Mouse (Mus musculus) liver, adult 2 months (tissue): ENCODE data around the gene Tmem37. TPM values are rescaled to one million over a fixed set of nuclear protein-coding genes. Genes with fewer than 3 reads are reported as not detected.
A peak's percentile ranks its signal among the peaks of the same experiment; 100 is the strongest.
"Not testable (repeated sequence)": the region's sequence is repeated elsewhere in the genome, so short reads cannot be mapped to it uniquely, and the experiment has no call there.

Experiments
- DNase-seq: peaks from one replicate; pipeline ENCODE4 v3.0.0-alpha.2; 2011; ENCODE audit warnings: low read depth, low spot score; ENCODE audit errors: extremely low read depth
- H3K27ac ChIP-seq: fragments of 200-500 bp; replicated peaks from 2 replicates; pipeline ENCODE4 v1.5.1; 2012; ENCODE audit warnings: low read depth, mild to moderate bottlenecking, control low read depth, inconsistent platforms, low read length; ENCODE audit not compliant: insufficient read depth
- H3K27me3 ChIP-seq: fragments of 200-500 bp; 2 replicates; pipeline ENCODE4 v1.6.1; 2012; ENCODE audit warnings: mild to moderate bottlenecking, moderate library complexity, low read length, inconsistent platforms; ENCODE audit not compliant: control insufficient read depth, insufficient read depth
- H3K36me3 ChIP-seq: fragments of 200-500 bp; 2 replicates; pipeline ENCODE4 v1.6.1; 2012; ENCODE audit warnings: low read length, inconsistent platforms; ENCODE audit not compliant: control insufficient read depth, insufficient read depth
- H3K4me1 ChIP-seq: fragments of 200-500 bp; 2 replicates; pipeline ENCODE4 v1.6.1; 2011; ENCODE audit warnings: low read length; ENCODE audit not compliant: control insufficient read depth, insufficient read depth
- H3K4me3 ChIP-seq: fragments of 200-500 bp; 2 replicates; pipeline ENCODE4 v1.5.1; 2011; ENCODE audit warnings: low read depth, mild to moderate bottlenecking, control low read depth, low read length, moderate library complexity; ENCODE audit not compliant: insufficient read depth
- H3K79me2 ChIP-seq: fragments of 200-500 bp; 2 replicates; pipeline ENCODE4 v1.6.1; 2012; ENCODE audit warnings: inconsistent platforms, mild to moderate bottlenecking, low read length, moderate library complexity; ENCODE audit not compliant: control insufficient read depth, insufficient read depth
- H3K9ac ChIP-seq: fragments of 200-500 bp; 2 replicates; pipeline ENCODE4 v1.6.1; 2012; ENCODE audit warnings: low read depth, mild to moderate bottlenecking, control low read depth, inconsistent platforms, low read length
- CTCF ChIP-seq: fragments of 200-500 bp; IDR thresholded peaks from 2 replicates; pipeline ENCODE4 v1.5.1; 2011; ENCODE audit warnings: low read depth, low read length, control low read depth
- POLR2A ChIP-seq: fragments of 200-500 bp; IDR thresholded peaks from 2 replicates; pipeline ENCODE4 v1.6.1; 2011; ENCODE audit warnings: low read length, control low read depth; ENCODE audit not compliant: insufficient read depth; ENCODE audit errors: extremely low read depth
- WGBS: fragments of 180-500 bp; shearing (Covaris S2); methylation state at CpG from one replicate; pipeline ENCODE4 v1.1.7; 2018; 5-methylcytosine and 5-hydroxymethylcytosine counted together
- polyA plus RNA-seq: library from polyadenylated mRNA; depleted of rRNA; stranded (reverse); fragments of >200 nt; gene quantifications from 2 replicates; pipeline ENCODE4 v1.2.3, GENCODE M21; 2012
- total RNA-seq: library from RNA; depleted of rRNA; stranded (reverse); fragments of >200 nt; gene quantifications from 2 replicates; pipeline ENCODE4 v1.2.3, GENCODE M21; 2014

The Tmem37 gene
- total and polyA plus RNA-seq, 2 experiments: 64.9 to 172 TPM

- Histone ChIP-seq H3K4me3 (no peak overlapping the region), H3K27me3 (no peaks in the 10 kb centered on the region), H3K36me3 (no peaks in the 10 kb centered on the region), H3K4me1 (peaks cover 12% of the 10 kb centered on the region), H3K79me2 (no peaks in the 10 kb centered on the region), H3K27ac (no peak overlapping the region), H3K9ac (no peak overlapping the region)
- 77% methylated on average over 3 of the region's 3 CpGs for WGBS
- no peak for DNase-seq
- TF ChIP-seq CTCF: no peak
- TF ChIP-seq POLR2A: no peak
Observed at GRCm38 (mm10) chr1:120094920-120095319, 21.0 kb upstream of the Tmem37 start.

GRCm38 (mm10) chr1:120093482-120094134, 19.7 kb upstream of the Tmem37 start:
- 41% methylated on average over 12 of the region's 14 CpGs for WGBS
- H3K9ac ChIP-seq: not testable (repeated sequence)
- DNase-seq: peak; percentile 72

GRCm38 (mm10) chr1:120090880-120091570, 17.2 kb upstream of the Tmem37 start:
- Histone ChIP-seq H3K4me1 (0 out of 2 replicates have a peak, but pooled peaks cover 1% of the 10 kb centered on the region), H3K79me2 (no peaks in the 10 kb centered on the region), H3K27ac (no peak overlapping the region), H3K27me3 (no peaks in the 10 kb centered on the region), H3K4me3 (no peak overlapping the region), H3K36me3 (no peaks in the 10 kb centered on the region), H3K9ac (no peak overlapping the region)
- 79% methylated on average over 8 of the region's 8 CpGs for WGBS
- no peak for DNase-seq
- no peak for TF ChIP-seq POLR2A
- TF ChIP-seq CTCF: no peak

More at GRCm38 (mm10) chr1:120093482-120094134, 19.7 kb upstream of the Tmem37 start:
- not testable (repeated sequence) for H3K79me2 ChIP-seq, H3K4me3 ChIP-seq, H3K27ac ChIP-seq, H3K27me3 ChIP-seq, H3K4me1 ChIP-seq, H3K36me3 ChIP-seq
- TF ChIP-seq CTCF: peak; percentile 99

- no peaks in the 10 kb centered on the region for H3K79me2 ChIP-seq
- no peaks in the 10 kb centered on the region for H3K27me3 ChIP-seq
- DNase-seq: no peak
- H3K4me3 ChIP-seq: no peak overlapping the region
- 0 out of 2 replicates have a peak, but pooled peaks cover 1% of the 10 kb centered on the region for H3K4me1 ChIP-seq
- WGBS: 86% methylated on average over 5 of the region's 5 CpGs
- H3K36me3 ChIP-seq: no peaks in the 10 kb centered on the region
- H3K27ac ChIP-seq: no peak overlapping the region
- no peak overlapping the region for H3K9ac ChIP-seq
- no peak for TF ChIP-seq CTCF
- TF ChIP-seq POLR2A: no peak
Observed at GRCm38 (mm10) chr1:120089180-120089579, 15.3 kb upstream of the Tmem37 start.

- no peak overlapping the region for H3K9ac ChIP-seq
- no peak overlapping the region for H3K27ac ChIP-seq
- TF ChIP-seq POLR2A: no peak
- TF ChIP-seq CTCF: no peak
- no peak overlapping the region for H3K4me3 ChIP-seq
- DNase-seq: no peak
- H3K36me3 ChIP-seq: no peaks in the 10 kb centered on the region
- H3K27me3 ChIP-seq: no peaks in the 10 kb centered on the region
- H3K79me2 ChIP-seq: no peaks in the 10 kb centered on the region
- WGBS: 78% methylated on average over 13 of the region's 13 CpGs
- no peaks in the 10 kb centered on the region for H3K4me1 ChIP-seq
Observed at GRCm38 (mm10) chr1:120086644-120087043, 12.8 kb upstream of the Tmem37 start.

- Histone ChIP-seq H3K79me2 (no peaks in the 10 kb centered on the region), H3K27ac (no peak overlapping the region), H3K4me1 (no peaks in the 10 kb centered on the region), H3K36me3 (no peaks in the 10 kb centered on the region), H3K9ac (no peak overlapping the region), H3K27me3 (no peaks in the 10 kb centered on the region), H3K4me3 (no peak overlapping the region)
- 86% methylated on average over 3 of the region's 3 CpGs for whole genome bisulfite sequencing
- no peak for DNase-seq
- TF ChIP-seq POLR2A (no peak), CTCF (no peak)
Observed at GRCm38 (mm10) chr1:120085696-120086095, 11.8 kb upstream of the Tmem37 start.
